Mouse (Mus musculus): ENCODE measurements around the gene Hfe2. TPM values are rescaled to one million over a fixed set of nuclear protein-coding genes. Genes with fewer than 3 reads are reported as not detected.
A peak's percentile ranks its signal among the peaks of the same experiment; 100 is the strongest.

Hfe2 gene
- polyA plus RNA-seq, 1 experiment: 0.32 TPM

DNA sequence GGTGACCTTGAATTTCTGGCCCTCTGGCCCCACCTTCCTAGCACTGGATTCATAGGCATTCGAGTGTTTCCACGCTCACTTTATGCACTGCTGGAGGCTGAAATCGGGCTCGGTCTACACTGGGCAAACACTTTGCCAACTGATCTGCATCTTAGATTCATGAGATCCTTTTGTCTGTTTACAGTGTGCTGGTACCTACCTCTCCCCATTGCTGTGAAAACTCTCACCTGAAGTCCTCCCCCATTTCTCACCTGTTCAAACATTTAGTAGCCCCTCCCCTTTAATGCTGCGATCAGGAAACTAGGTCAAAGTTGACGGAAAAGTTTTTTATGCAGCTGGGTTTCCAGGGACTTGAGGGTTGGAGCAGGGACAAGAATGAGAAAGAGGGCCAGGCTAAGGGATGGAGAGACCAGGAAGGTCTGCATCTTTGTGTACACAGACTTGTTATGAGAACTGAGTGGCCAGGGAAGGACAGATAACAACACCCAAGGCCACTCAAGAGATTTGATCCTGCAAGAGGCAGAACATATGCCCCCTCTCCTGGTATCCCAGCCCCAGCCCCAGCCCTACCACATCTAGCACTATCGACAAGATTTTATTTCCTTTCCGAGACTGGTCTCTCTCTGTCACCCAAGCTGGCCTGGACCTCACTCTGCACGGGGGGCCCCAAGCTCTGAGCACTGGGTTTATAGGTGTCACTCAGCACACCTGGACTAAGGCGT lies 39.1 kb downstream of the Hfe2 start:
- 27% methylated on average over 10 of the region's 10 CpGs for WGBS
- Histone ChIP-seq H3K4me1 (ENCODE audit: control insufficient read depth, insufficient read depth, insufficient read length) (peaks cover 45% of the 10 kb centered on the region), H3K4me3 (ENCODE audit: extremely low read depth, insufficient read depth, insufficient read length) (no peak overlapping the region), H3K27ac (ENCODE audit: insufficient read depth, low read length) (peak overlapping the region; percentile 69), H3K27me3 (ENCODE audit: control insufficient read depth, insufficient read depth, low read length) (no peaks in the 10 kb centered on the region), H3K36me3 (ENCODE audit: control insufficient read depth, insufficient read depth, low read length) (peaks cover 24% of the 10 kb centered on the region)
- DNase-seq (ENCODE audit: low read depth in 1 of 2, low spot score in 2 of 2): peak in 1 of 2 experiments; percentile 24
- TF ChIP-seq CTCF (IDR thresholded peaks at IDR 0.05; ENCODE audit: extremely low read depth, insufficient read depth, insufficient read length, insufficient replicate concordance): no peak
- TF ChIP-seq POLR2A (IDR thresholded peaks at IDR 0.05; ENCODE audit: low read depth, low read length): no peak

DNA sequence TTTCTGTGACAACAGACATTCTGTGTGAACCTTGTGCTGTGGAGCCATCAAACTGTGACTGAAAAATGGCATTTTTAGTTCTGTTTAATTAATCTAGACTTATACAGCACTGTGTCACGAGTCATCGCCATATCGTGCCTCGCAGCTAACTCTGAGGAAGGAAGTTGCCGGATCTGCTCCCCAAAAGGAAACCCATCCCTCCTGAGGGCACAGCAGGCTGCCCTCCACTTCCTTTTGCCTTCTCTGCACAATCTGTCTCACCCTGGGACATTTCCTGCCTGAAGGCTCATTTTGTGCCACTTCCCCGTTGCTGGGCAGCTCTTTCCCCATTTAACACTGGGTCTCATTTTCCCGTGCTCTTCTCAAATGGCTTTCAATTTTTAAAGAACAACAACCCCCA lies 39.7 kb downstream of the Hfe2 start:
- WGBS: under 1% methylated on average over 7 of the region's 7 CpGs
- no peaks in the 10 kb centered on the region for H3K27me3 ChIP-seq (ENCODE audit: control insufficient read depth, insufficient read depth, low read length)
- peaks cover 45% of the 10 kb centered on the region for H3K4me1 ChIP-seq (ENCODE audit: control insufficient read depth, insufficient read depth, insufficient read length)
- peaks cover 19% of the 10 kb centered on the region for H3K36me3 ChIP-seq (ENCODE audit: control insufficient read depth, insufficient read depth, low read length)
- TF ChIP-seq POLR2A (IDR thresholded peaks at IDR 0.05; ENCODE audit: low read depth, low read length): no peak
- no peak for TF ChIP-seq CTCF (IDR thresholded peaks at IDR 0.05; ENCODE audit: extremely low read depth, insufficient read depth, insufficient read length, insufficient replicate concordance)
- H3K4me3 ChIP-seq (ENCODE audit: extremely low read depth, insufficient read depth, insufficient read length): 0 out of 2 replicates have a peak overlapping the region, but pooled peaks have one; percentile 8
- peak in 1 of 2 experiments; percentile 73 for DNase-seq (ENCODE audit: low read depth in 1 of 2, low spot score in 2 of 2)
- peak overlapping the region; percentile 69 for H3K27ac ChIP-seq (ENCODE audit: insufficient read depth, low read length)

GRCm38 (mm10) chr3:96565105-96565504 lies 40.1 kb downstream of the Hfe2 start:
- TF ChIP-seq CTCF (IDR thresholded peaks at IDR 0.05; ENCODE audit: extremely low read depth, insufficient read depth, insufficient read length, insufficient replicate concordance) (no peak), POLR2A (IDR thresholded peaks at IDR 0.05; ENCODE audit: low read depth, low read length) (no peak)
- Histone ChIP-seq H3K27me3 (ENCODE audit: control insufficient read depth, insufficient read depth, low read length) (no peaks in the 10 kb centered on the region), H3K4me1 (ENCODE audit: control insufficient read depth, insufficient read depth, insufficient read length) (peaks cover 45% of the 10 kb centered on the region), H3K4me3 (ENCODE audit: extremely low read depth, insufficient read depth, insufficient read length) (no peak overlapping the region), H3K27ac (ENCODE audit: insufficient read depth, low read length) (peak overlapping the region; percentile 64), H3K36me3 (ENCODE audit: control insufficient read depth, insufficient read depth, low read length) (peaks cover 14% of the 10 kb centered on the region)
- no peak for DNase-seq (ENCODE audit: low read depth in 1 of 2, low spot score in 2 of 2)
- 51% methylated on average over 3 of the region's 3 CpGs for WGBS

- 54% methylated on average over 8 of the region's 8 CpGs for WGBS
- Histone ChIP-seq H3K27me3 (ENCODE audit: control insufficient read depth, insufficient read depth, low read length) (no peaks in the 10 kb centered on the region), H3K4me3 (ENCODE audit: extremely low read depth, insufficient read depth, insufficient read length) (no peak overlapping the region), H3K27ac (ENCODE audit: insufficient read depth, low read length) (peak overlapping the region; percentile 52; the same call in 1 of the 2 replicates), H3K36me3 (ENCODE audit: control insufficient read depth, insufficient read depth, low read length) (no peaks in the 10 kb centered on the region; the same call in 1 of the 2 replicates), H3K4me1 (ENCODE audit: control insufficient read depth, insufficient read depth, insufficient read length) (peaks cover 44% of the 10 kb centered on the region)
- TF ChIP-seq CTCF (IDR thresholded peaks at IDR 0.05; ENCODE audit: extremely low read depth, insufficient read depth, insufficient read length, insufficient replicate concordance): no peak
- TF ChIP-seq POLR2A (IDR thresholded peaks at IDR 0.05; ENCODE audit: low read depth, low read length): no peak
- no peak for DNase-seq (ENCODE audit: low read depth in 1 of 2, low spot score in 2 of 2)
These were observed 41.9 kb downstream of the Hfe2 start for GRCm38 (mm10) chr3:96566661-96567450.

- H3K27ac ChIP-seq (ENCODE audit: insufficient read depth, low read length): no peak overlapping the region
- no peak for DNase-seq (ENCODE audit: low read depth in 1 of 2, low spot score in 2 of 2)
- TF ChIP-seq CTCF (IDR thresholded peaks at IDR 0.05; ENCODE audit: extremely low read depth, insufficient read depth, insufficient read length, insufficient replicate concordance): no peak
- TF ChIP-seq POLR2A (IDR thresholded peaks at IDR 0.05; ENCODE audit: low read depth, low read length): no peak
- H3K27me3 ChIP-seq (ENCODE audit: control insufficient read depth, insufficient read depth, low read length): no peaks in the 10 kb centered on the region
- WGBS: 62% methylated on average over 8 of the region's 8 CpGs
- H3K4me3 ChIP-seq (ENCODE audit: extremely low read depth, insufficient read depth, insufficient read length): no peak overlapping the region
- H3K36me3 ChIP-seq (ENCODE audit: control insufficient read depth, insufficient read depth, low read length): no peaks in the 10 kb centered on the region
- peaks cover 35% of the 10 kb centered on the region for H3K4me1 ChIP-seq (ENCODE audit: control insufficient read depth, insufficient read depth, insufficient read length)
These were observed 43.6 kb downstream of the Hfe2 start for GRCm38 (mm10) chr3:96568605-96569004.

DNA sequence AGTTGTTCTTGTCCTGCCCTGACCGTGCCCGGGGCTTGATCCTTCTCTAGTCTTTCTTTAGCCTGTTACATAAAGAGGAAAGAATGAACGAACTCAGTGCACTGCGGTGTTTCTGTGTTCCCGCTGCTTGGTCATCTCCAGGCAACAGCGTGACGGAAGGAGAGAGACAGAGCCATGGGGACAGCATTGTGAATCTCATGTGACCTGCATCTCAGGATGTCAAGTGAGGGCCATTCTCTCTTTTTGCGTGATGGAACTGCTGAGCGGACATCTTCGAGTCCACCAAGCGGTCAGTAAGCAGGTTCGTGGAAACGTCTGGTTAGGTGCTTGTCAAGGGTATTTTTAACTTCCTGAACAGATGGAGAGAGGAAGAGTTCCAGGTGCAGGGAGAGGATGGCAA lies 44.5 kb downstream of the Hfe2 start:
- TF ChIP-seq POLR2A (IDR thresholded peaks at IDR 0.05; ENCODE audit: low read depth, low read length) (no peak), CTCF (IDR thresholded peaks at IDR 0.05; ENCODE audit: extremely low read depth, insufficient read depth, insufficient read length, insufficient replicate concordance) (no peak)
- Histone ChIP-seq H3K27me3 (ENCODE audit: control insufficient read depth, insufficient read depth, low read length) (no peaks in the 10 kb centered on the region), H3K36me3 (ENCODE audit: control insufficient read depth, insufficient read depth, low read length) (no peaks in the 10 kb centered on the region), H3K27ac (ENCODE audit: insufficient read depth, low read length) (no peak overlapping the region), H3K4me1 (ENCODE audit: control insufficient read depth, insufficient read depth, insufficient read length) (peaks cover 26% of the 10 kb centered on the region), H3K4me3 (ENCODE audit: extremely low read depth, insufficient read depth, insufficient read length) (no peak overlapping the region)
- 93% methylated on average over 13 of the region's 13 CpGs for WGBS
- no peak for DNase-seq (ENCODE audit: low read depth in 1 of 2, low spot score in 2 of 2)

Measured in spleen, adult 2 months (tissue).